In the genomic region with DNA sequence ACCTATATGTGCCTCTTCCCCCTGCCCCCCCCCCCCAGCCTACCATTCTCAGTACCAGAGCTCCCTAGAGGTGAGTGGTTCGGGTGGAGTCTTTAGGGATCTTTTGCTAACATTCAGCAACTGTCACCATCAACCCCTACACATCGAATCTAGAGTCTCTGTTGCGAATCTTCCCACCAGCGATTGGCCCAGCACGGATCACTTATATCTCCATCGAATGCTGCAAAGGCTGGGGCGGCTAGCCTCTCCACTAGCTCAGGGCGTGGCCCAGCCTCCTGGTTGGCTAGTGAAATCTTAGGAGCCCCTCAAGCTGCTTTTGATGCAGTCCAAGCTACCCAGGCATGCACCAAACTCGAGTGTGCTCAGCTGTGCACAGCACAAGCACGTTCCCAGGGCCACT, we compare ENCODE assay signal across 16 mouse cellular contexts.
DNase-seq lines count a peak whose midpoint lies in the region; ATAC-seq and TF ChIP-seq lines count a peak whose summit lies in the region.
"Had no signal": no experiment of that assay in that cellular context is flagged by ENCODE, and none has a peak within 500 bp of the region (broad histone marks: within the 10 kb centered on the region; RNA-seq: fewer than 3 reads in every experiment).

No protein-coding gene starts in this region.

- no peak for DNase-seq in heart, embryonic 10.5 days (ENCODE audit: low spot score)
- no peak for DNase-seq in lung, embryonic 14.5 days
- DNase-seq in lung, adult 2 months = no peak
- peak; percentile 45 for DNase-seq in embryonic facial prominence, embryonic 10.5 days (ENCODE audit: low spot score)
- DNase-seq in left cerebral cortex, adult 9 months (ENCODE audit: low spot score in 2 of 2) = no peak
- DNase-seq in layer of hippocampus, postnatal 10 days (ENCODE audit: low spot score in 2 of 2) = no peak
- DNase-seq: kidney, adult 2 months; liver; lung, adult 18-20 months; right cerebral cortex, postnatal 4 days had no signal

- TF ChIP-seq POLR2A in lung, adult 2 months (IDR thresholded peaks at IDR 0.05; ENCODE audit: borderline replicate concordance, extremely low read depth, low read depth, low read length) = no peak

- H3K27ac ChIP-seq in heart, embryonic 10.5 days = no peak overlapping the region
- no peak overlapping the region for H3K27ac ChIP-seq in heart, embryonic 12.5 days (ENCODE audit: poor library complexity, severe bottlenecking)
- H3K27ac ChIP-seq in lung, embryonic 14.5 days (ENCODE audit: low read depth) = no peak overlapping the region
- peak overlapping the region; percentile 88; the same call in 1 of the 2 replicates for H3K27ac ChIP-seq in embryonic facial prominence, embryonic 10.5 days (replicated peaks)
- no peak overlapping the region for H3K27ac ChIP-seq in limb, embryonic 12.5 days
- H3K27ac ChIP-seq: heart, embryonic 15.5 days; hindbrain, embryonic 15.5 days; layer of hippocampus, adult 2 months; left cerebral cortex, adult 2 months had no signal

- no peaks in the 10 kb centered on the region for H3K9me3 ChIP-seq in heart, embryonic 10.5 days
- H3K9me3 ChIP-seq in heart, embryonic 12.5 days (replicated peaks) = no peaks in the 10 kb centered on the region
- no peaks in the 10 kb centered on the region for H3K9me3 ChIP-seq in lung, embryonic 14.5 days (ENCODE audit: low read depth, low read length)
- no peaks in the 10 kb centered on the region for H3K9me3 ChIP-seq in embryonic facial prominence, embryonic 10.5 days
- H3K9me3 ChIP-seq in limb, embryonic 12.5 days = no peaks in the 10 kb centered on the region
- H3K9me3 ChIP-seq: heart, embryonic 15.5 days; hindbrain, embryonic 15.5 days had no signal

- no peak for ATAC-seq in heart, embryonic 12.5 days (ENCODE audit: insufficient number of reproducible peaks, low FRiP score)
- ATAC-seq in lung, embryonic 14.5 days (ENCODE audit: insufficient read depth) = no peak
- no peak for ATAC-seq in limb, embryonic 12.5 days (ENCODE audit: insufficient number of reproducible peaks, insufficient read depth, low FRiP score, low TSS enrichment, low read depth)

- H3K36me3 ChIP-seq in heart, embryonic 10.5 days = no peaks in the 10 kb centered on the region
- no peaks in the 10 kb centered on the region for H3K36me3 ChIP-seq in heart, embryonic 12.5 days
- H3K36me3 ChIP-seq in lung, embryonic 14.5 days (ENCODE audit: insufficient read depth) = no peaks in the 10 kb centered on the region
- peaks cover 9% of the 10 kb centered on the region; the same call in 1 of the 2 replicates for H3K36me3 ChIP-seq in embryonic facial prominence, embryonic 10.5 days (replicated peaks)
- no peaks in the 10 kb centered on the region for H3K36me3 ChIP-seq in limb, embryonic 12.5 days
- H3K36me3 ChIP-seq: heart, embryonic 15.5 days; hindbrain, embryonic 15.5 days had no signal

- H3K4me2 ChIP-seq in heart, embryonic 12.5 days = no peak overlapping the region
- H3K4me2 ChIP-seq in lung, embryonic 14.5 days = peak overlapping the region; percentile 57
- peak overlapping the region; percentile 58; the same call in 1 of the 2 replicates for H3K4me2 ChIP-seq in limb, embryonic 12.5 days
- H3K4me2 ChIP-seq: hindbrain, embryonic 15.5 days had no signal

- H3K9ac ChIP-seq in heart, embryonic 12.5 days = no peak overlapping the region
- H3K9ac ChIP-seq in lung, embryonic 14.5 days = no peak overlapping the region
- H3K9ac ChIP-seq in limb, embryonic 12.5 days (replicated peaks) = no peak overlapping the region
- H3K9ac ChIP-seq: heart, embryonic 15.5 days; hindbrain, embryonic 15.5 days had no signal

- TF ChIP-seq CTCF in lung, embryonic 14.5 days (IDR thresholded peaks at IDR 0.05; ENCODE audit: low read depth) = no peak
- no peak for TF ChIP-seq CTCF in lung, adult 2 months (IDR thresholded peaks at IDR 0.05; ENCODE audit: insufficient read depth, low read length)

- H3K4me3 ChIP-seq in heart, embryonic 10.5 days = 0 out of 2 replicates have a peak overlapping the region, but pooled peaks have one; percentile 57
- H3K4me3 ChIP-seq in heart, embryonic 12.5 days = no peak overlapping the region
- peak overlapping the region; percentile 45; the same call in 1 of the 2 replicates for H3K4me3 ChIP-seq in lung, embryonic 14.5 days (ENCODE audit: low read depth, low read length)
- no peak overlapping the region for H3K4me3 ChIP-seq in lung, adult 2 months (replicated peaks; ENCODE audit: extremely low read depth, low read depth, low read length)
- peak overlapping the region; percentile 63 for H3K4me3 ChIP-seq in embryonic facial prominence, embryonic 10.5 days
- H3K4me3 ChIP-seq in limb, embryonic 12.5 days (replicated peaks) = no peak overlapping the region
- H3K4me3 ChIP-seq: layer of hippocampus, adult 2 months; left cerebral cortex, adult 2 months had no signal

- WGBS in heart, embryonic 10.5 days = 24% methylated on average over 10 of the region's 10 CpGs
- WGBS in heart, embryonic 12.5 days = 23% methylated on average over 10 of the region's 10 CpGs
- 16% methylated on average over 10 of the region's 10 CpGs for WGBS in lung, embryonic 14.5 days
- WGBS in lung, adult 2 months = 32% methylated on average over 10 of the region's 10 CpGs
- WGBS in embryonic facial prominence, embryonic 10.5 days = 22% methylated on average over 10 of the region's 10 CpGs
- 23% methylated on average over 10 of the region's 10 CpGs for WGBS in limb, embryonic 12.5 days

- H3K4me1 ChIP-seq in heart, embryonic 10.5 days = peaks cover 59% of the 10 kb centered on the region
- peaks cover 48% of the 10 kb centered on the region for H3K4me1 ChIP-seq in heart, embryonic 12.5 days (replicated peaks)
- H3K4me1 ChIP-seq in lung, embryonic 14.5 days (ENCODE audit: insufficient read depth) = peaks cover 5% of the 10 kb centered on the region; the same call in 1 of the 2 replicates
- H3K4me1 ChIP-seq in lung, adult 2 months (ENCODE audit: control insufficient read depth, insufficient read depth, low read length) = peaks cover 6% of the 10 kb centered on the region; the same call in 1 of the 2 replicates
- H3K4me1 ChIP-seq in embryonic facial prominence, embryonic 10.5 days = peaks cover 95% of the 10 kb centered on the region
- peaks cover 63% of the 10 kb centered on the region for H3K4me1 ChIP-seq in limb, embryonic 12.5 days (replicated peaks)

- H3K27me3 ChIP-seq in heart, embryonic 10.5 days (ENCODE audit: insufficient read depth, poor library complexity, severe bottlenecking) = peaks cover 100% of the 10 kb centered on the region
- H3K27me3 ChIP-seq in heart, embryonic 12.5 days (replicated peaks) = peaks cover 99% of the 10 kb centered on the region
- peaks cover 76% of the 10 kb centered on the region for H3K27me3 ChIP-seq in lung, embryonic 14.5 days (ENCODE audit: insufficient read depth, low read length)
- peaks cover 95% of the 10 kb centered on the region for H3K27me3 ChIP-seq in embryonic facial prominence, embryonic 10.5 days (replicated peaks; ENCODE audit: low read depth, poor library complexity, severe bottlenecking)
- peaks cover 89% of the 10 kb centered on the region for H3K27me3 ChIP-seq in limb, embryonic 12.5 days

Comparison
In these comparisons a context has a peak if more than half of its experiments do, and no peak if none do; other contexts are left out.
1. H3K4me3 ChIP-seq: peak in heart, embryonic 10.5 days (single experiment), lung, embryonic 14.5 days (single experiment) and embryonic facial prominence, embryonic 10.5 days (single experiment); none in heart, embryonic 12.5 days (single experiment), lung, adult 2 months (single experiment) and limb, embryonic 12.5 days (single experiment).